Mouse (Mus musculus) hematopoietic multipotent progenitor cell, adult 10-12 weeks (in vitro differentiated cells): ENCODE measurements around the gene Lrrc3c. TPM values are rescaled to one million over a fixed set of nuclear protein-coding genes. Genes with fewer than 3 reads are reported as not detected.

Experiments
- polyA plus RNA-seq: library from polyadenylated mRNA; stranded (reverse); fragments of >175 nt; gene quantifications from 2 replicates; pipeline ENCODE4 v1.2.3, GENCODE M21; 2012; ENCODE audit warnings: low replicate concordance

Gene Lrrc3c
- polyA plus RNA-seq: not detected in 2 replicates

DNA sequence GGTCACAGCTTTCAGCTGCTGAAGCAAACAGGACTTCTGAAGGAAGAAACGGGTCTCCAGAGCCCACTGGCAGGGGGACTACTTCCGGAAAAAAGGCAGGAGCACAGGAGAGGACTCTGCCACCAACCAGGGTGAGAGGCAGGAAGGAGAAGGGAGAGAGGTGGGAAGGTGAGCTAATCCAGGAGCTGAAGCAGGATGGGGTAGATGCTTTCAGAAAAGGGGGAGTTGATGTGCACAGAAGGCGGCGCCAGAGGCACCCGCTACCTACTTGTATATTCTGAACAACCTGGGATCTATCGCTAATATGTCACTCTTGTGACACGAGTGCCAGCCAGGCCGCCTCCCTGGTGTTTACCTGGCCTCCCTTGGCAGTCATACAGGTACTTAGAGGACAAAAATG, at the start of gene Lrrc3c:
Lrrc3c (plus strand) TSS at position 301 of the 400 bp plus-strand sequence.

GRCm38 (mm10) chr11:98550975-98551828, 46.9 kb upstream of the Lrrc3c start, which contains the start of gene Zpbp2:
Gene Zpbp2, plus strand, starts transcription at chr11:98551097.

DNA sequence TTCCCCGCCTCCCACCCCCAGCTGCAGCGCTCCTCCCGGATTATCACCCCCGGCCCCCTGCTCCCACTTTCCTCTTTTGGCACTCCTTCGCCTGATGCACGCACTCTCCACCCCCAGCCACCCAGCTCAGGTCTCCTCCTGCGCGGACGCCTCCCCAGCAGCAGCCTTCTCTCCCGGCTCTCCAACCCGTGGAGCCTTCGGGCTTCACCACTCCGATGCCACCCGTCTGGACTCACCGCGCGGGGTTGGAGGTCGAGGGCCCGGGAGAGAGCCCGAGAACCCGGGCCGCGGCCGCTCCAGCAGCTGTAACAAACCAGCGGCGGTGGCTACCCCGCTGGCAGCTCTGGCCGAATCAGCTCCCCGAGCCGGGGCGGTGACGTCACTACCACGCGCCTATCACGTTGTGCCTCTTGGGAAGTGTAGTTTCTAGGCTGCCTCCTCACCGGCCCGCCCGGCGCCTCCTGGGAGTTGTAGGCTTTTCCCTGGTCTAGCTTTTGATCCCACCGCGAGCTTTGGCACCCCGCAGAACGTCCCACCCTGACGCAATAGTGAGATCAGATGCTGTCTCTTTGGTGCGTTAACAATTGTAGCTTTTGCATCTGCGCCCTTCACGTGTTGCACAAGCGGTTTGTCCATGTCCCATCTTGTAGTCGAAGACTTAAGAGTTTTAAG, 11.1 kb upstream of the Lrrc3c start, which contains the start of gene Ormdl3:
Ormdl3 (minus strand) TSS at position 477 of the 672 bp plus-strand sequence.

GRCm38 (mm10) chr11:98625611-98626410, 27.7 kb downstream of the Lrrc3c start, which contains the start of the genes Gm12355 and Gsdma3:
Gene Gm12355, minus strand, starts transcription at chr11:98625661.
Gene Gsdma3, plus strand, starts transcription at chr11:98626360.

GRCm38 (mm10) chr11:98646459-98646858, 48.4 kb downstream of the Lrrc3c start, which contains the start of gene Gsdma2:
Gene Gsdma2, plus strand, starts transcription at chr11:98646759.

Other genes starting within 250 kb of the Lrrc3c start
- 0.20 and 0.28 TPM in 2 replicates for gene Ppp1r1b, start 249.9 kb upstream of the Lrrc3c start, polyA plus RNA-seq
- gene Stard3, start 239.9 kb upstream of the Lrrc3c start, polyA plus RNA-seq: 52.7 and 83.5 TPM in 2 replicates
- 0.20 and 0.59 TPM in 2 replicates for gene Tcap, start 214.5 kb upstream of the Lrrc3c start, polyA plus RNA-seq
- not detected in 2 replicates for gene Pnmt, start 211.8 kb upstream of the Lrrc3c start, polyA plus RNA-seq
- 15.6 and 23.8 TPM in 2 replicates for gene Pgap3, start 197.8 kb upstream of the Lrrc3c start, polyA plus RNA-seq
- 2.3 and 2.6 TPM in 2 replicates for gene Erbb2, start 185.8 kb upstream of the Lrrc3c start, polyA plus RNA-seq
- gene Mien1, start 159.3 kb upstream of the Lrrc3c start, polyA plus RNA-seq: 41.8 and 65.2 TPM in 2 replicates
- gene Grb7, start 151.9 kb upstream of the Lrrc3c start, polyA plus RNA-seq: 2.9 and 3.1 TPM in 2 replicates
- 71.3 and 78.4 TPM in 2 replicates for gene Ikzf3, start 52.3 kb upstream of the Lrrc3c start, polyA plus RNA-seq
- 0.86 and 2.4 TPM in 2 replicates for gene Zpbp2, start 47.2 kb upstream of the Lrrc3c start, polyA plus RNA-seq
- 33.4 and 47.2 TPM in 2 replicates for gene Ormdl3, start 10.9 kb upstream of the Lrrc3c start, polyA plus RNA-seq
- gene Gm12355, start 27.4 kb downstream of the Lrrc3c start, polyA plus RNA-seq: not detected in 2 replicates
- not detected in 2 replicates for gene Gsdma3, start 28.1 kb downstream of the Lrrc3c start, polyA plus RNA-seq
- gene Gsdma2, start 48.5 kb downstream of the Lrrc3c start, polyA plus RNA-seq: not detected in 2 replicates
- 0.04 TPM in 1 of 2 replicates, not detected in the other for gene Gsdma, start 66.1 kb downstream of the Lrrc3c start, polyA plus RNA-seq
- gene Psmd3, start 84.3 kb downstream of the Lrrc3c start, polyA plus RNA-seq: 81.9 and 109 TPM in 2 replicates
- 0.15 TPM in 1 of 2 replicates, not detected in the other for gene Csf3, start 103.0 kb downstream of the Lrrc3c start, polyA plus RNA-seq
- 71.6 and 109 TPM in 2 replicates for gene Med24, start 131.1 kb downstream of the Lrrc3c start, polyA plus RNA-seq
- gene Thra, start 142.3 kb downstream of the Lrrc3c start, polyA plus RNA-seq: 14.2 and 27.2 TPM in 2 replicates
- gene Nr1d1, start 177.0 kb downstream of the Lrrc3c start, polyA plus RNA-seq: 4.5 and 4.7 TPM in 2 replicates
- 57.1 and 163 TPM in 2 replicates for gene Msl1, start 197.2 kb downstream of the Lrrc3c start, polyA plus RNA-seq
- 42.9 and 45.2 TPM in 2 replicates for gene Casc3, start 206.6 kb downstream of the Lrrc3c start, polyA plus RNA-seq
- gene Rapgefl1, start 238.5 kb downstream of the Lrrc3c start, polyA plus RNA-seq: 1.3 and 3.6 TPM in 2 replicates